Mouse (Mus musculus): ENCODE data around the gene Trim26.
"Not testable (repeated sequence)": the region's sequence is repeated elsewhere in the genome, so short reads cannot be mapped to it uniquely, and the experiment has no call there.

Trim26 gene

DNA sequence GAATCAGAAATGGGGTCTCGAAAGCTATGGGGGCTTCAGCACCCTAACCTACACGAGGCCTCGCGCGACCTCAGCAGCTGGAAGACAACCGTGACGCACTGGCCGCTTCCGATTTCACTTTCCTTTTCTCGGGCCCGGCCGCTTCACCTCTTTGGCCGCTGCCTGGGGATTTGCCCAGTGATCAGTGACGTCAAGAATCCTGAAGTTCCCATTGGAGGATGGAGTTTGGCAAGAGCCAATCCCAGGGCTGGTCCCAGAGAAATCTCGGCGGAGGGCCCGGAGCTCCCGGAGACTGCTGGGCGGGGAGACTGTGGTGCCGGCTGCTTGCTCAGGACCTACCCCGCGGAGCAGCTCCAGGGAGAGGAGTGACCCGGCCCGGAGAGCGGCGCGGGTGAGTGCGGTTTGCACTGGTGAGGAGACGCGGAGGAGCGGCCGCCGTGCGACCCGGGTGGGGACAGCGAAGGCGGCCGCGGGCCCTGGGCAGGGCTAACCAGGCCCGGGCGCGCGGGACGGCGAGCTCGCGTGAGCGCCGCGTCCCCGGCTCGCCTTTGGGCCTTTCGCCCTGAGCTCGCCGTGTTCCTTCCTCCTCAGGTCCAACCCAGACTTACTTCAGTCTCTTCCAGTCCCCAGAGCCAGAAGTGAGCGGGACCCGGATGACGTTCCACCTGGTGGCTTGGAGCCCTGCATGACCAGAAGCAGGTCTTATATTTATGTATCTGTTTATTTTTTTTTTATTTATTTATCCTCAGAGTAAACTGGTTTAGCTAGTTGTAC, at the start of gene Trim26:
TSS of gene Trim26 (plus strand) at position 261 of the 774 bp plus-strand sequence.
- peak; percentile 97 for DNase-seq (ENCODE audit: low spot score)

DNA sequence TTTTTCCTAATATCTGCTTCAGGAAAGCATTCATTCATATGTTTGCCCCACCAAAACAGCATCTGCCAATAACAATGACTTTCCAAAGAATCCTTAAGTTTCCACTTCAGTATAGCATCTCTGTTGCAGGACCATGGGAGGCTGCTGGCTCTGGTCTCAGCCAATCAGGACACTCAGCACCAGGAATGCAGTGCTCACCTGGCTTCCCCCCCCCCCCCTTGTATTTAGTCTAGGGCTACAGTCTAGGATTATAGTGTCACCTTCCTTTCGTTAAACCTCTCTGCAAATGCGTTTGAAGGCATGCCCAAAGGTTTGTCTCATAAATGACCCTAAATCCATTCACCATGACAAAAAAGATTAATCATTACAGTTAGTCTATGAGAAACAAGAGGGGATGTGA, 48.6 kb upstream of the Trim26 start:
- DNase-seq (ENCODE audit: low spot score) = no peak

GRCm38 (mm10) chr17:36788801-36789200, 48.1 kb upstream of the Trim26 start:
- peak; percentile 64 for DNase-seq (ENCODE audit: low spot score)

GRCm38 (mm10) chr17:36799493-36799892, 37.4 kb upstream of the Trim26 start:
- DNase-seq (ENCODE audit: low spot score) = no peak

DNA sequence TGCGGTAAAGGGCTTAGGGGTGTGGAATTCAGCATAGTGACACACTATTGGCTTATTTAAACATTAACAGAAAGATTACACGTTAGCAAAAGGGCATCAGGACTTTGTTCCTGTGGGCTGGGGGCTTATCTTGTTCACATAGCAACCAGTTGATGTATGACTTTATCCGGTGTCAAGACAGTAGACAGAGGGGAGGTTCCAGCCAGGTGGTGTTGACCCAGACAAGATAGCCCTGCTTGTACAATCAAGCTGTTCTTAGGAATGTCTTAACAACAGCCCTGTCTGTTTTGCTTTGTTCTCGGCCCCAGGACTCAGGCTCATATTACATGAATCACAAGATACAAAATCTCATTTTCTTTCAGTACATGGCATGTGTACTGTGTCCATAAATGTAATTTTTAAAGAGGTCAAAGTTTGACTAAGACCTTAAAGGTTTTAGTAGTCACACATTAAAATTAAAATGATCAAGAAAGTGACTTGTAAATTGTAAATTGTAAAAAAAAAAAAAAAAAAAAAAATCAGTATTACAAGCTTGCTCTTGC, 36.9 kb upstream of the Trim26 start:
- DNase-seq (ENCODE audit: low spot score) = not testable (repeated sequence)

DNA sequence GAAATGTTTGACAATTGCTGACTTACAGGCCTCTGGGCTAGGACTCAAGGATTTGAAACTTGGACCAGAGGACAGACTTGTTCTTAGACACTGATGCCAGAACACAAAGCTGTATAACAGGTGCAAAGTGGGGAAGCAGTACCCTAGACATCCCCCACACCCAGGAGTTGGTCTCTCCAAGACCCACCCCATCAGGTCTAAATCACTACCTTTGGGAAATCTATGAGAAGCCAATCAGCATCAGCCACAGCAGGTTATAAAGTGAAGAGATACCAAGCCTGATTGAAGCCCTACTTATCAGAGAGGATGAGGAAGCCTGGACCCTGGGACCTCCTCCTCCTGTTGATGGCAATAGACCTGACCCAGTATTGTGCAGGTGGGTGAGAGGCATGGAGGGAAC, 25.1 kb upstream of the Trim26 start, which contains the start of gene H2-M10.6:
TSS of gene H2-M10.6 (plus strand) at position 301 of the 400 bp plus-strand sequence.
- no peak for DNase-seq (ENCODE audit: low spot score)

DNA sequence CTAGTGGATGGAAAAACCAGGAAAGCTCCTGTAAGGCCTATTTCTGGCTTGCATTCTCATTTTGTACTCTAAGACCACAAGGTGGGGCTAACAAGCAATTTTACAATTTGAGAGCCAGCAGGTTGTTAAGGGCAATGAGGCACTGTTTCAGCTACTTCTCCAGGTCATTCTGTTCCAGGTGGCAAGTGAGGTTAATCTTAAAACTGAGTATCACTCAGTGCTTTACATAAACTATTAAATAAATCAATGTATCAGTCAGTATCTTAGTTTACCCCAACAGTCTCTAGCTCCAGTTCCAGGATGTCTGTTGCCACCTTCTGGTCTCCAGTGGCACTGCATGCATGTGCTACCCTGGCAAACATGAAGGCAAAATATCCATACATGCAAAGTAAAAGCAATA, 12.9 kb upstream of the Trim26 start:
- DNase-seq (ENCODE audit: low spot score) = no peak

GRCm38 (mm10) chr17:36825525-36825924, 11.4 kb upstream of the Trim26 start:
- DNase-seq (ENCODE audit: low spot score) = no peak

- DNase-seq (ENCODE audit: low spot score) = peak; percentile 87
Measured at GRCm38 (mm10) chr17:36826002-36826401, 10.9 kb upstream of the Trim26 start.

DNA sequence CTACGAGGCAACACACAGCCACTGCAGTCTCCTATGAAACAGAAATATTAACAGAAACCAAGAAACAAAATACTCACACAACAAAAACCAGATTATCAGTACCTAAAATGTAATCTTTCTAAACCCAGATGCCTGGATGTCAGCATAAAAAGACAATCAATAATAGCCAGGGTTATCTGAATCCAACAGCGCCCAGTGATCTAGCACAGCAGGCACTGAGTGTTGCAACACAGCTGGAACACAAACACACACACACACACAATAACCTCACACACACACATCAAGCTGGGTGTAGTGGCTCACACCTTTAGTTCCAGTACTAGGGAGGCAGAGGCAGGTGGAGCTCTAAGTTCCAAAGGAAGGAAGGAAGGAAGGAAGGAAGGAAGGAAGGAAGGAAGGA, 8.4 kb upstream of the Trim26 start:
- no peak for DNase-seq (ENCODE audit: low spot score)

DNA sequence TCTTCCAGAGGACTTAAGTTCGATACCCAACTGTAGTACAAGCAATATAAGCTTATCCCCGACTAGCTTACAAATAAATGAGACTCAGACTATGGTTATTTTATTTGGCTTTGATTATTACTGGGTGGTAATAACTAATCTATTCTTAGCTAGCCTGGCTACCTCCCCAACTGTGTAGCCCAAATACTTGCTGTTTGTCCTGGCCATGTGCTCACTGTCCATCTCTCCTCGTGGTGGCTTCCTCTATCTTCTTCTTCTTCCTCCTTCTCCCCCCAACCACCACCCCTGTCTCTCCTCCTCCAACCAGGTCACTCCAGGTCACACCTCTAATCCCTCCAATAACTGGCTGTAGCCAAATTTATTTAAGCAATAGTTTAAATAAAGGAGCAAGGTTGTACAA, 6.5 kb upstream of the Trim26 start:
- no peak for DNase-seq (ENCODE audit: low spot score)

DNA sequence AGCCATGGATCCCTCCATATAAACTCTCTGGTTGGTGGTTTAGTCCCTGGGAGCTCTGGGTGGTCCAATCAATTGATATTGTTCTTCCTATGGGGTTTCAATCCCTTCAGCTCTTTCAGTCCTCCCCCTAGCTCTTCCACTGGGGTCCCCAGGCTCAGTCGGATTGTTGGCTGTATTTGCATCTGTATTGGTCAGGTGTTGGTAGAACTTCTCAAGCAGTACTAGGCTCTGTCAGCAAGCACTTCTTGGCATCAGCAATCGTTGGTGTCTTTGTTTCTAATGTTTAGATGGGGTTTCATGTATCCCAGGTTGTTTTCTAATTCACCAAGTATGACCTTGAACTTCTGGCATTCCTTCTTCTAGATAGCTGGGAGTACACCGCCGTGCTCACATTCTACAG, 4.2 kb upstream of the Trim26 start:
- no peak for DNase-seq (ENCODE audit: low spot score)

GRCm38 (mm10) chr17:36835591-36836426, 1.1 kb upstream of the Trim26 start:
- peak; percentile 74 for DNase-seq (ENCODE audit: low spot score)

DNA sequence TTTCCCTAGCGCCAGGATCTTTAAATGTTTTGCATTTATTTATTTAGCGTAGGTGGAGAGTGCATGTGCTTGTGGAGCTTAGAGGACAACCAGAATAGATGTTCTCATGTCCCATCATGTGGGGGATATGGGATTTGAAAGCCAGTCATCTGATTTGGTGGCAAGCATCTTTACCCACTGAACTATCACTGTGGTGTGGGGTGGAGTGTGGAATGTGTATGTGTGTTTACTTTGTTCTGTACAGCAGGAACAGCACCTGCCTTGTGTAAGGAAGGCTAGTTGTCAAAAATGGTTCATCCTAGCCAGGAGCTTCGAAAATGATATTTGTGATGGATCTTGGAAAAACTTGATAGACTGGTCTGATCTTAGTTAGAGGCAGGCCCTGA, 514 bp upstream of the Trim26 start:
- no peak for DNase-seq (ENCODE audit: low spot score)

DNA sequence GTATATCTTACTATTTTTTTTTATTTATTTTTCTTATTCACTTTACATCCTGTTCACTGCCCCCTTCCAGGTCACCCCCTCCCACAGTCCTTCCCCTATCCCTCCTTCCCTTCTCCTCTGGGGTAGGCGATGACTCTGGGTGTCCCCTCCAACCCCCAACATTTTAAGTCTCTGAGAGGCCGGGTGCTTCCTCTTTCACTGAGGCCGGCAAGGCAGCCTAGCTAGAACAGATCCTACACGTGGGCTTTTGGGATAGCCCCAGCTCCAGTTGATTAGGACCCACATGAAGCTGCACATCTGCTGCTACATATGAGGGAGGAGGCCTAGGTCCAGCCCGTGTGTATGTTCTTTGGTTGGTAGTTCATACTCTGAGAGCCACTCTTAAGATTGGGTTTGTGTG, 2.1 kb downstream of the Trim26 start:
- DNase-seq (ENCODE audit: low spot score) = no peak

GRCm38 (mm10) chr17:36839931-36840330, 3.0 kb downstream of the Trim26 start:
- no peak for DNase-seq (ENCODE audit: low spot score)

GRCm38 (mm10) chr17:36840961-36841445, 4.1 kb downstream of the Trim26 start:
- peak; percentile 81 for DNase-seq (ENCODE audit: low spot score)

GRCm38 (mm10) chr17:36843696-36844095, 6.8 kb downstream of the Trim26 start:
- no peak for DNase-seq (ENCODE audit: low spot score)

DNA sequence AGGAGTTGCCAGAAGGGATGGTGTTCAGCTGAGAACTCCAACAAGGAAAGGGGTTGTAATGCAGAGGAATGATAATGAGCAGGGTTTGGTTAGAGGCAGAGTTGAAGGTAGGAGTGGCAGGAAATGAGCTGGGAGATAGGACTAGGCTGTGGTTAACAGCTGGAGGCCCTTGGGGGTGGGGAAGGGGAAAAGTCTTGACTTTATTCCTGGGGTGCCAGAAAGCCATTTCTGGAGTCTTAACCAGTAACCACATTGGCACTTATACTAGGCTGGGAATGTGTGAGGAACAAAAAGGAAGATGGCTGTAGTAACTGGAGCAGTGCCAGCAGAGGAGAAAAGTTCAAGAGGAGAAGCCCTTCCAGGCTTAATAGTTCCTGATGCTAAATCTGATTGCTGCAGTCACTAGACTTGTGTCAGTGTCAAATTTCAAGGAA, 7.4 kb downstream of the Trim26 start:
- peak; percentile 25 for DNase-seq (ENCODE audit: low spot score)

DNA sequence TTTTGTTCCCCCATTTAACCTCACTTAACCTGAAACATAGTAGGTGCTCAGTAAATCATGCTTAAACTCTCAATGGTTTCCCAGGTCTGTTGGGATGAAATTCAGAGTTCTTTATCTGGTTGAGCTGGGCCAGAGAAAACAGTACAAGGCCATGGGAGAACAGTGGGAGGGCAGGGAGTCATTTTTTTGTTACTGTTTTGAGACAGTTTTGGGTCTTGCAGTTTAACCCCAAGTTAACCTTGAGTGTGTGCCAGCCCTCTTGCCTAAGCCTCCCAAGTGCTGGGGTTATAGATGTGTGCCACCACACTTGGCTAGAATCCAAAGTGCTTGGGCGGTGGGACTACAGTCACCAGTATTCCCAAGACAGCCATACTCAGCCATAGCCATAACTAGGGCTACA, 7.8 kb downstream of the Trim26 start:
- peak; percentile 79 for DNase-seq (ENCODE audit: low spot score)

- no peak for DNase-seq (ENCODE audit: low spot score)
Measured at GRCm38 (mm10) chr17:36848911-36849310, 12.0 kb downstream of the Trim26 start.

DNA sequence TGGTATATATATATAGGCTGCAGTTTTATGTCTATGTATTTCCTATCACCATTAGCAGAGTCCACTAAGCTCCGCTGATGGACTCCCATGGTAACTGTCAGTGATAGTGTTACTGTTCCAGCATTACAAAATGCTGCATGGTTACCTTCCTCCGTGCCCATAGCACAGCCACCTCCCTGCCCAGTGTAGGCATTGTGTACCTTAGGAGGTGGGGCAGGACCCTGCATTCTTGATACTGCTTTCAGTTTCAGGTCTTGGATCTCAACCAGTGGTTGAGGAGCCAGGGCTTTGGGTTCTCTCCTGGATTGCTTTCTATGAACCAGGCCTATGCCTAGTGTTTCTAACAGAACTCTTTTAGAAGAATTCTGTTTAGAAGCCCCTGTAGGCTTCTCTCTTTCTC, 13.1 kb downstream of the Trim26 start:
- DNase-seq (ENCODE audit: low spot score) = no peak

- DNase-seq (ENCODE audit: low spot score) = no peak
Measured at GRCm38 (mm10) chr17:36851200-36851599, 14.3 kb downstream of the Trim26 start.
